Mouse (Mus musculus): Measurements from ENCODE around the gene Tsfm.

GRCm38 (mm10) chr10:127063913-127064870, 33.6 kb upstream of the Tsfm start:
- TF ChIP-seq GATA1 (IDR thresholded peaks at IDR 0.05; ENCODE audit: borderline replicate concordance, low read length): no peak
- TF ChIP-seq FLI1 (IDR thresholded peaks at IDR 0.05; ENCODE audit: low read length): no peak

Measured in megakaryocyte, embryonic 14.5 days (primary cell).